Mouse (Mus musculus) forebrain, embryonic 10.5 days (tissue): ENCODE data around the gene Hist1h3f. TPM values are rescaled to one million over a fixed set of nuclear protein-coding genes. Genes with fewer than 3 reads are reported as not detected.
"Not testable (repeated sequence)": the region's sequence is repeated elsewhere in the genome, so short reads cannot be mapped to it uniquely, and the experiment has no call there.

Experiments
- DNase-seq: peaks from one replicate; pipeline ENCODE4 v3.0.0-alpha.2; 2017; ENCODE audit warnings: low spot score; ENCODE audit errors: extremely low spot score
- H3K27ac ChIP-seq: fragments of 300-500 bp; sonication (generic); 2 replicates; pipeline ENCODE4 v1.5.1; 2016; ENCODE audit warnings: mild to moderate bottlenecking
- H3K27me3 ChIP-seq: fragments of 300-500 bp; sonication (generic); 2 replicates; pipeline ENCODE4 v1.6.1; 2016; ENCODE audit warnings: mild to moderate bottlenecking; ENCODE audit not compliant: poor library complexity, severe bottlenecking
- H3K36me3 ChIP-seq: fragments of 300-500 bp; sonication (generic); replicated peaks from 2 replicates; pipeline ENCODE4 v1.6.1; 2016; ENCODE audit warnings: mild to moderate bottlenecking, moderate library complexity
- H3K4me1 ChIP-seq: fragments of 300-500 bp; sonication (generic); 2 replicates; pipeline ENCODE4 v1.6.1; 2016
- H3K4me3 ChIP-seq: fragments of 300-500 bp; sonication (generic); 2 replicates; pipeline ENCODE4 v1.5.1; 2016; ENCODE audit warnings: mild to moderate bottlenecking, moderate library complexity
- H3K9me3 ChIP-seq: fragments of 300-500 bp; sonication (generic); 2 replicates; pipeline ENCODE4 v1.6.1; 2016; ENCODE audit warnings: mild to moderate bottlenecking, moderate library complexity
- WGBS: fragments of 180-500 bp; shearing (Covaris S2); methylation state at CpG from one replicate; pipeline ENCODE4 v1.1.7; 2016; 5-methylcytosine and 5-hydroxymethylcytosine counted together
- polyA plus RNA-seq: library from polyadenylated mRNA; unstranded; fragments of >200 nt; fragmentation: Nextera tagmentation; extraction: Ambion mirVana; gene quantifications from 2 replicates; pipeline ENCODE4 v1.2.1, GENCODE M21; 2016

The Hist1h3f gene
- polyA plus RNA-seq, 1 experiment from 2014 or later: 1.7 TPM

- H3K4me1 ChIP-seq: peaks cover 10% of the 10 kb centered on the region
- no peak for DNase-seq
- 92% methylated on average over 2 of the region's 2 CpGs for WGBS
- no peak overlapping the region for H3K4me3 ChIP-seq
- H3K9me3 ChIP-seq: no peaks in the 10 kb centered on the region
- no peaks in the 10 kb centered on the region for H3K36me3 ChIP-seq
- H3K27ac ChIP-seq: peak overlapping the region; percentile 98
- no peaks in the 10 kb centered on the region for H3K27me3 ChIP-seq
Measured at GRCm38 (mm10) chr13:23564482-23564881, 20.6 kb downstream of the Hist1h3f start.

GRCm38 (mm10) chr13:23570261-23571021 lies 26.6 kb downstream of the Hist1h3f start:
- not testable (repeated sequence) for DNase-seq, H3K9me3 ChIP-seq, H3K36me3 ChIP-seq, H3K27me3 ChIP-seq
- Histone ChIP-seq H3K4me3 (peak overlapping the region; percentile 55), H3K27ac (peak overlapping the region; percentile 98), H3K4me1 (peaks cover 26% of the 10 kb centered on the region)
- WGBS: 2% methylated on average over 22 of the region's 41 CpGs

- DNase-seq: peak; percentile 72
- Histone ChIP-seq H3K4me3 (peak within 1 kb of the TSS; percentile 55), H3K36me3 (no peaks in the 10 kb centered on the region), H3K27me3 (no peaks in the 10 kb centered on the region), H3K27ac (peak within 1 kb of the TSS; percentile 98), H3K4me1 (peaks cover 27% of the 10 kb centered on the region), H3K9me3 (no peaks in the 10 kb centered on the region)
- under 1% methylated on average over 18 of the region's 18 CpGs for WGBS
Measured at GRCm38 (mm10) chr13:23571022-23571503, 27.2 kb downstream of the Hist1h3f start, which contains the start of the genes Hist1h2ae and Hist1h2bg. Gene Hist1h2ae (minus strand): TSS chr13:23571220. Gene Hist1h2bg (plus strand): TSS chr13:23571396.

GRCm38 (mm10) chr13:23571504-23572217 lies 27.8 kb downstream of the Hist1h3f start:
- DNase-seq: peak; percentile 20
- H3K36me3 ChIP-seq, H3K9me3 ChIP-seq, H3K27me3 ChIP-seq: not testable (repeated sequence)
- WGBS: under 1% methylated on average over 13 of the region's 34 CpGs
- Histone ChIP-seq H3K4me3 (peak overlapping the region; percentile 55), H3K4me1 (peaks cover 33% of the 10 kb centered on the region), H3K27ac (peak overlapping the region; percentile 98)

- H3K27ac ChIP-seq: peak overlapping the region; percentile 93
- H3K27me3 ChIP-seq: no peaks in the 10 kb centered on the region
- H3K36me3 ChIP-seq: no peaks in the 10 kb centered on the region
- peaks cover 40% of the 10 kb centered on the region for H3K4me1 ChIP-seq
- H3K4me3 ChIP-seq: peak overlapping the region; percentile 55
- H3K9me3 ChIP-seq: no peaks in the 10 kb centered on the region
- no peak for DNase-seq
- 43% methylated on average over 2 of the region's 2 CpGs for WGBS
Measured at GRCm38 (mm10) chr13:23572218-23573033, 28.6 kb downstream of the Hist1h3f start.

GRCm38 (mm10) chr13:23573034-23573897 lies 29.4 kb downstream of the Hist1h3f start:
- H3K27me3 ChIP-seq: not testable (repeated sequence)
- peak; percentile 21 for DNase-seq
- 12% methylated on average over 20 of the region's 20 CpGs for WGBS

GRCm38 (mm10) chr13:23573898-23574524 lies 30.2 kb downstream of the Hist1h3f start, which contains the start of the genes Hist1h2bf and Hist1h2ad:
Gene Hist1h2bf (minus strand): TSS chr13:23574196.
Gene Hist1h2ad (plus strand): TSS chr13:23574381.
- not testable (repeated sequence) for H3K9me3 ChIP-seq, H3K36me3 ChIP-seq, H3K27me3 ChIP-seq
- DNase-seq: peak; percentile 90
- H3K4me3 ChIP-seq: peak within 1 kb of the TSS; percentile 62
- peak within 1 kb of the TSS; percentile 95 for H3K27ac ChIP-seq
- under 1% methylated on average over 42 of the region's 42 CpGs for WGBS
- H3K4me1 ChIP-seq: peaks cover 42% of the 10 kb centered on the region

More at GRCm38 (mm10) chr13:23573034-23573897, 29.4 kb downstream of the Hist1h3f start:
- Histone ChIP-seq H3K4me1 (peaks cover 42% of the 10 kb centered on the region), H3K27ac (peak overlapping the region; percentile 93), H3K4me3 (peak overlapping the region; percentile 55)
- H3K9me3 ChIP-seq, H3K36me3 ChIP-seq: not testable (repeated sequence)

GRCm38 (mm10) chr13:23574546-23575170 lies 30.8 kb downstream of the Hist1h3f start:
- Histone ChIP-seq H3K27ac (peak overlapping the region; percentile 95), H3K4me3 (peak overlapping the region; percentile 62), H3K4me1 (peaks cover 38% of the 10 kb centered on the region)
- not testable (repeated sequence) for H3K36me3 ChIP-seq, H3K27me3 ChIP-seq, DNase-seq, H3K9me3 ChIP-seq
- under 1% methylated on average over 15 of the region's 39 CpGs for WGBS

GRCm38 (mm10) chr13:23575271-23575851 lies 31.5 kb downstream of the Hist1h3f start, which contains the start of gene Hist1h3d:
Gene Hist1h3d (plus strand): TSS chr13:23575763.
- Histone ChIP-seq H3K4me3 (peak within 1 kb of the TSS; percentile 62), H3K27me3 (no peaks in the 10 kb centered on the region), H3K4me1 (peaks cover 34% of the 10 kb centered on the region), H3K36me3 (no peaks in the 10 kb centered on the region), H3K9me3 (no peaks in the 10 kb centered on the region), H3K27ac (peak within 1 kb of the TSS; percentile 95)
- under 1% methylated on average over 18 of the region's 18 CpGs for WGBS
- peak; percentile 57 for DNase-seq

GRCm38 (mm10) chr13:23575864-23576313 lies 32.0 kb downstream of the Hist1h3f start:
- not testable (repeated sequence) for H3K9me3 ChIP-seq, H3K27me3 ChIP-seq, H3K36me3 ChIP-seq
- Histone ChIP-seq H3K4me1 (peaks cover 39% of the 10 kb centered on the region), H3K4me3 (peak overlapping the region; percentile 62), H3K27ac (peak overlapping the region; percentile 95)
- 0% methylated on average over 11 of the region's 40 CpGs for WGBS
- DNase-seq: peak; percentile 26
